Mouse (Mus musculus) kidney, postnatal 10 days (tissue): ENCODE data around the gene Tpx2.

ENCODE experiments used
- DNase-seq: peaks from one replicate; pipeline ENCODE4 v3.0.0; 2021; ENCODE audit warnings: mixed read lengths

Tpx2 gene

GRCm38 (mm10) chr2:152916111-152916510 lies 68.3 kb downstream of the Tpx2 start:
- no peak for DNase-seq

- no peak for DNase-seq
Measured at GRCm38 (mm10) chr2:152917671-152918070, 69.9 kb downstream of the Tpx2 start.

- no peak for DNase-seq
Measured at GRCm38 (mm10) chr2:152922376-152922775, 74.6 kb downstream of the Tpx2 start.

- DNase-seq, result no peak
Measured at GRCm38 (mm10) chr2:152923621-152924020, 75.9 kb downstream of the Tpx2 start.

- DNase-seq, result peak; percentile 25
Measured at GRCm38 (mm10) chr2:152924128-152924527, 76.4 kb downstream of the Tpx2 start.

- DNase-seq, result no peak
Measured at GRCm38 (mm10) chr2:152924543-152924942, 76.8 kb downstream of the Tpx2 start.

GRCm38 (mm10) chr2:152925189-152925872 lies 77.6 kb downstream of the Tpx2 start:
- DNase-seq, result peak; percentile 90

GRCm38 (mm10) chr2:152926896-152927295 lies 79.1 kb downstream of the Tpx2 start:
- DNase-seq, result no peak

GRCm38 (mm10) chr2:152927371-152927770 lies 79.6 kb downstream of the Tpx2 start:
- DNase-seq, result no peak

- peak; percentile 55 for DNase-seq
Measured at GRCm38 (mm10) chr2:152928219-152928987, 80.6 kb downstream of the Tpx2 start.

- no peak for DNase-seq
Measured at GRCm38 (mm10) chr2:152928988-152929370, 81.2 kb downstream of the Tpx2 start.

GRCm38 (mm10) chr2:152930276-152930675 lies 82.5 kb downstream of the Tpx2 start:
- peak; percentile 72 for DNase-seq

GRCm38 (mm10) chr2:152931456-152932160 lies 83.8 kb downstream of the Tpx2 start:
- peak; percentile 57 for DNase-seq

- peak; percentile 80 for DNase-seq
Measured at GRCm38 (mm10) chr2:152933048-152933447, 85.3 kb downstream of the Tpx2 start, which contains the start of gene Foxs1. Gene Foxs1 (minus strand): TSS chr2:152933208.

- DNase-seq, result peak; percentile 81
Measured at GRCm38 (mm10) chr2:152933614-152934013, 85.8 kb downstream of the Tpx2 start.

GRCm38 (mm10) chr2:152939846-152940245 lies 92.1 kb downstream of the Tpx2 start:
- DNase-seq, result peak; percentile 66

GRCm38 (mm10) chr2:152941106-152941505 lies 93.3 kb downstream of the Tpx2 start:
- peak; percentile 17 for DNase-seq

- DNase-seq, result no peak
Measured at GRCm38 (mm10) chr2:152941776-152942175, 94.0 kb downstream of the Tpx2 start.

- peak; percentile 48 for DNase-seq
Measured at GRCm38 (mm10) chr2:152942898-152943515, 95.2 kb downstream of the Tpx2 start.

- DNase-seq, result peak; percentile 6
Measured at GRCm38 (mm10) chr2:152943568-152943967, 95.8 kb downstream of the Tpx2 start.

GRCm38 (mm10) chr2:152944013-152944412 lies 96.2 kb downstream of the Tpx2 start:
- DNase-seq, result no peak
